Mouse (Mus musculus) brown adipose tissue, adult 24 weeks (tissue): ENCODE results near the gene Ccdc32. TPM values are rescaled to one million over a fixed set of nuclear protein-coding genes. Genes with fewer than 3 reads are reported as not detected.
"Not testable (repeated sequence)": the region's sequence is repeated elsewhere in the genome, so short reads cannot be mapped to it uniquely, and the experiment has no call there.

Experiments
- H3K27ac ChIP-seq: fragments of 200-500 bp; replicated peaks from 2 replicates; pipeline ENCODE4 v1.5.1; 2012; ENCODE audit warnings: low read depth, mild to moderate bottlenecking, low read length
- H3K4me1 ChIP-seq: fragments of 200-500 bp; 2 replicates; pipeline ENCODE4 v1.6.1; 2012; ENCODE audit warnings: low read length, mixed read lengths; ENCODE audit not compliant: control insufficient read depth, insufficient read depth, insufficient read length
- H3K4me3 ChIP-seq: fragments of 200-500 bp; 2 replicates; pipeline ENCODE4 v1.5.1; 2012; ENCODE audit warnings: low read depth, mild to moderate bottlenecking, low read length, moderate library complexity; ENCODE audit not compliant: insufficient read depth
- polyA plus RNA-seq: library from polyadenylated mRNA; stranded (reverse); fragments of >200 nt; gene quantifications from 2 replicates; pipeline ENCODE4 v1.2.4, GENCODE M21; 2012; ENCODE audit not compliant: missing spikeins, insufficient read depth, insufficient read length

Gene Ccdc32
- polyA plus RNA-seq, 1 experiment: 13.3 TPM

DNA sequence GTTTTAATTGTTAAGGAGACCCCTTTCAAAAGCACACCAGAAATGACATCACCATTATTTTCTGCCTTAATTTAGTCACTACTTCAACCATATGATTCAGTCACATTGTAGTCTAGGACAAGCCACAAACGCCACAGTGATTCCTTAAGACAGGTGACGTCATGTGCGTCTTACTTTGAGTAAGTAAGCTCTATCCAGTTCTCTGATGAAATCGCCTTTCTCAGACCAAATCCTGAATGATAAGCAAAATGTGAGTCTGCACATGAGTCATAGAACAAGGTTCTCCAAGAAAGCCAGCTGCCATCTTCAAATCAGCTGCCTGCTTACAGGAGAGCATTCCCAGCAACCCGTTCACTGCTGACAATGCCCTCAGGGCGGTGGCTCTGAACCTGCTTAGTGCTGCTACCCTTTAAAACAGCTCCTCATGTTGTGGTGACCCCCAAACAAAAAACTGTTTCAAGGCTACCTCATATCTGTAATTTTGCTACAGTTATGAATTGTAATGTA, 6.0 kb downstream of the Ccdc32 start:
- Histone ChIP-seq H3K4me3 (no peak overlapping the region), H3K4me1 (no peaks in the 10 kb centered on the region), H3K27ac (no peak overlapping the region)

DNA sequence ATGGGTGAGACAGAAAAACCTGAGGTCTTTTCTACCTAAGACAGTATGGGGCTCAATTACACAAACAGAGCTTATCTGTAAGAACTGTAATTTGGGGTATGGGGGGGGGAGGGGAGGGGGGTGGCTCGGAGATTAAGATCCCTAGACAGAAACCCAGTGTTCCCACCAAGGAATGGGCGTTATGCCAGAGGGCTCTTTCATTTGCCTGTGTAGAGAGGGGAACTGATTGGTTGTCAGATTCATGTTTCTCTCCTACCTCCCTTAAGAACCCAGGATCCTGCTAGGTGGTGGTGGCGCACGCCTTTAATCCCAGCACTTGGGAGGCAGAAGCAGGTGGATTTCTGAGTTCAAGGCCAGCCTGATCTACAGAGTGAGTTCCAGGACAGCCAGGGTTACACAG, 9.7 kb downstream of the Ccdc32 start:
- Histone ChIP-seq H3K4me3 (no peak overlapping the region), H3K27ac (no peak overlapping the region), H3K4me1 (no peaks in the 10 kb centered on the region)

DNA sequence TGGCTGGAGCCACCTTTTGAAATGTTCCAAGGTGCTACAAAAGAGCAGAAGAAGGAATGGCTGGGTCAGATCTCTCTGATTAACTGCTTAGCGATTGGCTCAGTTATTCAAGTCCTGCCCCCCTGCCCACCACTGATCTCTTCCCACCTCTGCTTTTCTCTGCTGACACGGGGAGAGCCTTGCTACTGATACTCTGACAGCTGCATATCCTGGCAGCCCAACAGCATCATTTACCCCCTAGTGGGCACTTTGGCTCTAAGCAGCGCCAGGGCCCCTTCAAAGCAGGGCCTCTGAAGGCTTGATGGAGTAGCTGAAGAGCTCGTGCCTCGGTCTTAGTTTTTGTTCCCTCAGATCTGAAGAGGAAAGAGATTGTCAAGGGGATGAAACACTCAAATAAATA, 10.1 kb downstream of the Ccdc32 start:
- H3K27ac ChIP-seq: no peak overlapping the region

DNA sequence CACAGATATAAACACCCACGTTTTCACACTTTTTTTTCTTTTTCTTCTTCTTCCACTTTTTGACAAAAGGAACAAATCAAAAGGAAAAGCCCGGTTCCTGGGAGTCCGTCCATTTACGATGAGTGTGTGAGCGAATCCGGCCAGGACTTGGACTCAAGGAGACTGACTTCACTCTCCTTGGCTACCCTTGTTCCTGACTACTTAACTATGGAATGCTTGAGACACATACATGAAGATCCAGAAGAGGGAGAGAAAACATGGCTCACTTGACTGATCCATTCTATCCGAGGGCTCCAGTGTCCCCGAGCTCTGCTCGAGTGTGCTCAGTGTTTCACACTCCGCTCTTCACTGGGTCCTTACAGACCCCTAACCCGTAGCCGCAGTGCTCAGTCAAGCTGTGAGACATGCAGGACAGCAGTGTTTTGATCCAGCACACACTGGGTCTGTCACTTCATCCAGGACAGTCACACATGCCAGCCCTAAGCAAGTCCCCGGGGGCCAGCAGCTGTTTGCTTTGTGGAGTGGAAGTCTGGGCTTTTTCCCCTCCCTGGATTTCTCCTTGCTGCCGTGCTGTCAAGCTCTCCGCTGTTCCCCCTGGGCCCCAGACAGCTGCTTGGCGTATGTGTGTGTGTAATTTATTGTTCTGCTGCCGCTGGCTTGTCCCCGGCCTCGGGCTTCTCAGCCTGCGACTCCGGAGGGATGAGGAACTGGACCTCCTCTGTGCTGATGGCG, 10.6 kb downstream of the Ccdc32 start:
- Histone ChIP-seq H3K27ac (no peak overlapping the region), H3K4me3 (no peak overlapping the region)

More for the DNA sequence above, 10.1 kb downstream of the Ccdc32 start:
- Histone ChIP-seq H3K4me3 (no peak overlapping the region), H3K4me1 (no peaks in the 10 kb centered on the region)

DNA sequence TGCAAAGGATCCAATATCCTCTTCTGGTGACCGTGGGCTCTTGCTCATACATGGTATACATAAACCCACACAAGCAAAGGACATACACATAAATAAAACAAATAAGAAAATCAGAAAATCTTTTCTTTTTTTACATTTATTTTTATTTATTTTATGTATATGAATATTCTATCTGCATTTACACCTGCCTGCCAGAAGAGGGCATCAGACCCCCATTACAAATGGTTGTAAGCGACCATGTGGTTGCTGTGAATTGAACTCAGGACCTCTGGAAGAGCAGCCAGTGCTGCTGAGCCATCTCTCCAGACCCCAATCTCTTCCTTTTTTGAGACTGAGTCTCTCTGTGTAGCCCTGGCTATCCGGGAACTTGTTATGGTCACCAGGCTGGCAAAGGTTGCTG, 11.5 kb downstream of the Ccdc32 start:
- Histone ChIP-seq H3K4me1 (no peaks in the 10 kb centered on the region), H3K4me3 (no peak overlapping the region), H3K27ac (no peak overlapping the region)

More for the DNA sequence above, 10.6 kb downstream of the Ccdc32 start:
- H3K4me1 ChIP-seq: no peaks in the 10 kb centered on the region

DNA sequence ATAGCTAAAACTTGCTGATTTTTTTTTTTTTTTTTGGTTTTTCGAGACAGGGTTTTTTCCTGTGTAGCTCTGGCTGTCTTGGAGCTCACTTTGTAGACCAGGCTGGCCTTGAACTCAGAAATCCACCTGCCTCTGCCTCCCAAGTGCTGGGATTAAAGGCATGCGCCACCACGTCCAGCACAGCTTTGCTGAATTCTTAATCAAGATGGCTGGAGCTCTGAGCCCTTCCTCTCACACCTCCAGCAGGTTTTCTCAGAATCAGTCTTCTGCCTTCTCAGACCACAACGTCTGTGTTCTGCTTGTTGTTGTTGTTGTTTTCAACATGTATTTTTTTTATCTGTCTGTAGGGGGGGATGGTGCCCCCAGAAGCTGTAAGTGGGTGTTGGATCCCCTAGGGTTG, 12.9 kb downstream of the Ccdc32 start:
- not testable (repeated sequence) for H3K4me1 ChIP-seq, H3K4me3 ChIP-seq, H3K27ac ChIP-seq

DNA sequence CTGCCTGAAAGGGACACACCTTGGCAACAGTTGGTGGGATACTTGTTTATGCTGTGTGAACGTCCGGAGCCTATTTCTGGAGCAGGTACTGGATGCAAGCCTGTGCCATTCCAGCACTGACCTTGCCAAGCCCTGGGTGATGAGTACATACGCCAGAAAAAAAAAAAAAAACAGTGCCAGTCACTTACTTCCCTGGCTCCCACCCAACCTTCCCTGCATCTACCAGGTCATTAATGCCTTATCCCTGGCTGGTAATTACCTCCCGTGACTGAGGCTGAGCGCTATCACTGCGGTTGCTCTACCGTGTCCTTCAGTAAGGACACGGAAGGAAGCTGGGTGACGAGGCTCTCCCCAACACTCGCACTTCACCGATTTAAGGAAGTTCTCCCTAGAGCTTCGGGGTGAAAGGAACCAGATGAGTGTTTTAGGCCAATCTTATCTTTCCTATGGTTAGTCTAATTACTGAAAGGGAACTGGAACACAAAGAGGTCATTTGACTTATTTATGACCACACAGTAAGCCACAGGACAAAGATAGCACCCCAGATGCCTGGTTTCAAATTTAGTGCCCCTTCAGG, 13.5 kb downstream of the Ccdc32 start:
- Histone ChIP-seq H3K27ac (no peak overlapping the region), H3K4me3 (no peak overlapping the region)

DNA sequence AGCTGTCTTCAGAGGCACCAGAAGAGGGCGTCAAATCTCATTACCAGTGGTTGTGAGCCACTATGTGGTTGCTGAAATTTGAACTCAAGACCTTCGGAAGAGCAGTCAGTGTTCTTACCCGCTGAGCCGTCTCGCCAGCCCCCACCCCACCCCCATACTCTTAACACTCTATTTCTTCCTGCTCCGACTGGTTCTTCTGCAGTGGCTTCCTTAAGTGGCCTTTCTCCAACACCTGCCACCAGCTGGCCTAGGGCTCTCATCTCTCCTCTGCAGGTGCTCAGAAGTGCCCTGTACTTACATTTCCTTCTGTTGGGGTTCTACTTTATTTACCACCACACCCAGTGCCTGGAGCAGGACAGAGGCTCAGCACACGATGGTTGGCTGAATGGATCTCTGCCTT, 14.2 kb downstream of the Ccdc32 start:
- Histone ChIP-seq H3K4me3 (no peak overlapping the region), H3K27ac (no peak overlapping the region), H3K4me1 (no peaks in the 10 kb centered on the region)

More for the DNA sequence above, 13.5 kb downstream of the Ccdc32 start:
- no peaks in the 10 kb centered on the region for H3K4me1 ChIP-seq

DNA sequence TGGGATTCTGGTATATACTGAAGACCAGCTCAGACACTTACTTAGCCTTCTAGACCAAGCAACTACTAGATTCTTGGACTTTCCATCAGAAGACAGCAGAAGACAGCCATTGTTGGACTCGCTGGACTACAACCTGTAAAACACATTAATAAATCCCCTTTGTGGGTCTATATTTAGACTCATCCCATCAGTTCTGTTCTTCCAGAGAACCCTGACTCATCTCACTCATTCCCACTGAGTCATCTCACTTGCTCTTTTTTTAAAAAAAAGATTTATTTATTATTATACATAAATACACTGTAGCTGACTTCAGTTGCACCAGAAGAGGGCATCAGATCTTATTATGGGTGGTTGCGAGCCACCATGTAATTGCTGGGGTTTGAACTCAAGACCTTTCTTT, 19.8 kb downstream of the Ccdc32 start:
- Histone ChIP-seq H3K27ac (no peak overlapping the region), H3K4me1 (no peaks in the 10 kb centered on the region), H3K4me3 (no peak overlapping the region)

DNA sequence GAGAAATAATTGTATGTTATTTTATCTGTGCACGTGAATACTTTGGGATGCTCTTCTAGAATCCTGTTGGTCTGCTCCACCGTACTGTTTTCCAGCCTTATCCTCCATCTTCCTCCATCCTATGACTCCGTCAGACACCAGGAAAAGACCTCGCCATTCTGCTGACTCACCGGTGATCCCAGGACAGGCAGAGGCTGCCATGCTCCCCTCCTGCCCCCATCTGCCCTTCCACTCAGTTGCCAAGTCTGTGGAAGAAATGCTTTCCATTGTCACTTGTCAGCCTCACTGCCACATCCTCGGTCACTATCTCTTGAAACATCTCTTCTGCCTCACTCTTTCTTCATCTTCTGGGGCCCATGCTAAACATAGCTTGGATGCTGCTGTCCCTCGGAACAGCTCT, 22.3 kb downstream of the Ccdc32 start:
- Histone ChIP-seq H3K4me3 (no peak overlapping the region), H3K4me1 (no peaks in the 10 kb centered on the region), H3K27ac (no peak overlapping the region)

DNA sequence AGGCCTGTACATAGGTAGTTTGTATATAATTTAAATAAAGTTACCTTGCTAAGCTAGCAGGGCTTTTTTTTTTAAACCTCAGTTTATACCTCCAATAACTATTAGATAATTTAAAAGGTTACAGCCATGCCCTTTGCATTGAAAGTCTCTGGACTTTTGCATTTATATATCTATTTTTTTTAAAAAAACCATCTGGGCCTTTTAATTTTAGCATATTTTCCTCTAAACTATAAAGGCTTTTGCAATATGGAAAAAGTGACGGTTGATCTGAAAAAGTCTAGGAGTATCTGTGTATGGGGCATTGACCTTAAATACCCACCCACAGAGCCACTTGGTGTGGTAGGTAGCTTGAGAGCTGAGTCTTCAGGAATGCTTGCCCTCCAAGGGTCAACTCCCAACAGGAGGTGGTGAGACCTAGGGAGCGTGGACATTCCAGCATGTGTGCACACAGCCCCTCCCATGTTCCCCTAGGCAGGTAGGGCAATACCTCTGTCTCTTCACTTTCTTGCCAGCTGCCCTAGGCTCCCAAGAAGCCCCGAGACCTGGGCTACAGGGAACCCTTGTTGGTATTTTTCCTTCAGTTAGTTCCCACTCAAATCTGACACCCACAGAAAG, 30.1 kb downstream of the Ccdc32 start:
- Histone ChIP-seq H3K4me1 (no peaks in the 10 kb centered on the region), H3K27ac (no peak overlapping the region), H3K4me3 (no peak overlapping the region)

DNA sequence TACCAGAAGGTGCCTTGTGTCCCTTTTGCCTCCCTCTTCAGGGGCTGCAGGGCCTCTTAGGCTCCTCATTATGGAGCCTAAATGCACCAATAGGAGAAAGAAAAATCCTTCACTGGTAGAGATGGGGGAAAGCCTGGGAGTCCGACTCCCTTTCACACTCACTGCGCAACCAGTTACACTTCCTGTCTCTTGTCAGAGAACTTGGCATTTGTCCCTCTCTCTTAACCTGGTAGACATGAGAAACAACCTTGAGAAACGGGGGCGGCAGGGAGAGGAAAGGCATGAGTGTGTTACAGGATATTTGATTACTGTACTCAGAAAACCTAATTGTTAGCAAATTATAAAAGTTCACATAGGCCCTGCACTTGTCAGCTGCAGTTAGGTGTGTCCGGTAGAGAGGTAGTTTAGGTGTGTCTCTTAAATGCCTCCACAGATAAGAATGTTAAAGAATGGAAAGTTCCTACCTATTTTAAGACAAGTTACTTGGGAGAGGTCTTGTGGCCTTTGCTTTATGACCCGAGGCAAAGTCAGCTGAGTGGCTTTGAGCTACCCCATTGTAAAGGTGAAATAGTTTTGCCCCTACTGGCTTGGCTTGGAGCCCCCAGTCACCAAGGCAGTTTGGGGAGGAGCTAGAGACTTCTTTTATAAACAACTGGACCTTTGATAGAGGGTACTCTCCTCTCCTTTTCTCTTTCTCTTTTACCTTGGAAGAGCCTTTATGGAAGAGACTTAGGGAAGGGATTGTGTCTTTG, 30.9 kb downstream of the Ccdc32 start:
- no peak overlapping the region for H3K27ac ChIP-seq
- no peaks in the 10 kb centered on the region for H3K4me1 ChIP-seq
- H3K4me3 ChIP-seq: no peak overlapping the region

DNA sequence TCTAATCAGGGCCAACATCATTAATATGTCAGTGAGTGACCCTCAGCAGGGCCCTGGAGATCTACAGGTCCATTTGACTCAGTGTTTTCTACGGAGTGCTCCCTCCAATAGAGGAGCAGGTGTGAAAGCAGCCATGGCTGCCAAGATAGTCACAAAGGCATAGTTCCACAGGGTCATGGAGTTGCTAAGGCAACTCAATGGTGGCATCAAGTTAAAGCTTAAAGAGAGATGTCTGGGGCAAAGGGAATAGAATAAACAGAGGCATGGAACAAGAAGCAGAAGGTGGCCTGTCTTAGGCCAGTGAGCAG, 32.4 kb downstream of the Ccdc32 start:
- Histone ChIP-seq H3K4me1 (no peaks in the 10 kb centered on the region), H3K27ac (no peak overlapping the region), H3K4me3 (no peak overlapping the region)

DNA sequence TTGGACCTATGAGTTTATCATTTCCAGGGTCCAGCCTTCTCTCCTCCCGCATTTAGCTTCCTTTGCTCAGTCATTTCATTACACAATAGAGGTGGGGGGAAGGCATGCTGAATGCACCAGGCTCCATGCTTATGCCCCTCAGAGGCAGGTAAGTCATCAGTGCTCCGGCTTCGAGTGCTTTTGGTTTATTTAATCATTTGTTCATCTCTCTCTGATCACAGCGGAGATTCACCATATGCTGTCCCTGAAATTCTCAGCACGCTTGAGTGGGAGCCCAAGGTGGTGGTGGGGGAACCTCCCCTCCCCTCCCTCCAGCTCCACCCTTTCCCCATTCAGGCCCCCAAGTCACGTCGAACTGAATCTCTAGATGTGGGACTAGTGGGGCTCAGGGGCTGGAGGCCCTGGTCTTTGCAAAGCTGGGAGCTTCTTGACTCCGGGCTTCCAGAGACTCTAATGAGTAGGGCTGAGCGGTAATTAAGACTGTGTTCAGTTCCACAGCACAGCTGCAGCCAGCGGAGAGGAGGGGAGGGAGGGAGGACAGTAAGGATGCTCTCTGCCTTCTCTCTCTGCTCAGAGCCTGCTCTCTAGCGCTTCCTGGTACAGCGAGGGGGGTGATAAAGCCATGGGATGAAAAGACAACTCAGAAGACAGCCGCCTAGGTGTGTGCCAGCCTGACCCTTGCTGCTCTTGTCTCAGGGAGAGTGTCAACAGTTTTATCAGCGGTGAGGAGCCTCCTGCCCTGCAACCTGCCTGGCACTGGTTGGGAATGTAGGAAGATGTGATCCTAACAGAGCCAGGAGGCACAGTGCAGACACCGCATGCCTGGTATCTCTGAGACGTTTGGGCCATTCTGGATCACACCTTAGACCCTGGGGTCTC, 33.0 kb downstream of the Ccdc32 start:
- no peak overlapping the region for H3K4me3 ChIP-seq
- no peak overlapping the region for H3K27ac ChIP-seq
- H3K4me1 ChIP-seq: no peaks in the 10 kb centered on the region

DNA sequence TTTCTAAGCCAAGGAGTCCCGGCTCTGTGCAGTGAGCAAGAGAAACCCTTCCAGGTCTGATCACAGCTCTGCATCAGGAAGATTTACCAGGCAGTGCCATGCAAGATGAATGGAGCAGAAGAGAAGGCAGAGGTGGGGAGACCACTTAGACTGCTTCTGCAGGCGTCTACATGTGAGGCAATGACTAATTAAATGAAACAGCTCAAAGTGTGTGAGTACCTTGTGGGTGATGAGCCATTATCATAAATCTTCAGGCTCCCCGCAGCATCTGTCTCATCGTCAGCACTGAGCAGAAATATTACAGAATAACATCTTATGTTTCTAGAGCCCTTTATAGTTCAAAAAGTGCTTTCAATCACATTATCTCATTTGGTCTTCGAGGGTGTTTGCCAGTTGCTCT, 33.7 kb downstream of the Ccdc32 start:
- Histone ChIP-seq H3K4me1 (no peaks in the 10 kb centered on the region), H3K27ac (no peak overlapping the region), H3K4me3 (no peak overlapping the region)
